Comparison of ENCODE assay signal across 39 mouse cellular contexts in the genomic region with DNA sequence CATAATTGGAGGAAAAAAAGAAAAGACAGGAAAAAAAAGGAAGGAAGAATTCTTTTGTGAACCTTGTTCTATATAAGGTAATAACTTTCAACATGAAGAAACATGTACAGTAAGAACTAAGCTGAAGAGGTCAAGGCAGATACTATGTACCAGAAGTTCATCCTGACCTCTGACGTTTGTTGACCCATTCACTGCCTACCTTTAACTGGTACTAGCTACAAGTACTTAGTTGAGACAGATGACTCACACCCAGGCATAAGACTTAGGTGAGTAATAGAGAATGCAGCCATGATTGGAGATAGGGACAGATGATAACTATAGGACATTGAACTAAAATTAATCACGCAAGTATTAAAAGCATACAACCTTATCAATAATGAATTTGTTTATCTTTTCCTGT. TPM values are rescaled to one million over a fixed set of nuclear protein-coding genes. Genes with fewer than 3 reads are reported as not detected.
"Had no signal": no experiment of that assay in that cellular context is flagged by ENCODE, and none has a peak within 500 bp of the region (broad histone marks: within the 10 kb centered on the region; RNA-seq: fewer than 3 reads in every experiment).

No protein-coding gene starts in this region.

- H3K4me2 ChIP-seq: heart, embryonic 11.5 days; heart, embryonic 12.5 days; heart, embryonic 13.5 days; heart, embryonic 15.5 days; hindbrain, embryonic 12.5 days; hindbrain, embryonic 13.5 days; hindbrain, embryonic 14.5 days; hindbrain, embryonic 15.5 days; kidney, embryonic 15.5 days had no signal

- ATAC-seq: hindbrain, embryonic 16.5 days; hindbrain, postnatal 0 days; inflammation-experienced regulatory T-cells, adult 6 months; intestine, embryonic 16.5 days had no signal

- H3K4me3 ChIP-seq: heart, embryonic 12.5 days; heart, embryonic 13.5 days; heart, embryonic 15.5 days; hindbrain, embryonic 10.5 days; hindbrain, embryonic 12.5 days; hindbrain, embryonic 13.5 days; hindbrain, embryonic 15.5 days; kidney, embryonic 15.5 days; layer of hippocampus, adult 2 months; left cerebral cortex, adult 2 months had no signal

- H3K27me3 ChIP-seq: heart, embryonic 12.5 days; heart, embryonic 13.5 days; heart, embryonic 15.5 days; hindbrain, embryonic 12.5 days; hindbrain, embryonic 13.5 days; hindbrain, embryonic 15.5 days; kidney, embryonic 15.5 days had no signal

- DNase-seq: heart, postnatal 10 days; heart, postnatal 14 days; heart, postnatal 36 days; heart, postnatal 4 days; kidney, adult 11 months; kidney, adult 18-20 months; kidney, adult 2 months; kidney, adult 8-10 months; kidney, adult 9 months; kidney, postnatal 10 days; kidney, postnatal 14 days; kidney, postnatal 25 days; kidney, postnatal 36 days; kidney, postnatal 4 days; layer of hippocampus, adult 9-11 months; layer of hippocampus, postnatal 36 days had no signal

- H3K36me3 ChIP-seq: heart, embryonic 12.5 days; heart, embryonic 13.5 days; heart, embryonic 15.5 days; hindbrain, embryonic 10.5 days; hindbrain, embryonic 12.5 days; hindbrain, embryonic 13.5 days; hindbrain, embryonic 15.5 days; kidney, embryonic 15.5 days had no signal

- H3K27ac ChIP-seq: heart, embryonic 13.5 days; heart, embryonic 15.5 days; hindbrain, embryonic 10.5 days; hindbrain, embryonic 12.5 days; hindbrain, embryonic 13.5 days; hindbrain, embryonic 14.5 days; hindbrain, embryonic 15.5 days; hindbrain, postnatal 0 days; kidney, embryonic 15.5 days; kidney, postnatal 0 days; layer of hippocampus, adult 2 months; left cerebral cortex, adult 2 months had no signal

- H3K9me3 ChIP-seq: heart, embryonic 13.5 days; heart, embryonic 15.5 days; hindbrain, embryonic 13.5 days; hindbrain, embryonic 15.5 days; kidney, embryonic 15.5 days had no signal

- H3K4me1 ChIP-seq: heart, embryonic 12.5 days; heart, embryonic 13.5 days; heart, embryonic 15.5 days; hindbrain, embryonic 10.5 days; hindbrain, embryonic 12.5 days; hindbrain, embryonic 13.5 days; hindbrain, embryonic 15.5 days; kidney, embryonic 15.5 days had no signal

- H3K9ac ChIP-seq: heart, embryonic 12.5 days; heart, embryonic 13.5 days; heart, embryonic 15.5 days; hindbrain, embryonic 12.5 days; hindbrain, embryonic 13.5 days; hindbrain, embryonic 14.5 days; hindbrain, embryonic 15.5 days; kidney, embryonic 15.5 days had no signal

RNA-seq across cellular contexts. Expression of gene Cyp3a13, which starts 15.1 kb away (rescaled TPM):
- polyA plus RNA-seq: heart, embryonic 13.5 days; heart, embryonic 14.5 days; heart, embryonic 15.5 days; hindbrain, embryonic 10.5 days; hindbrain, embryonic 11.5 days; hindbrain, embryonic 12.5 days; hindbrain, embryonic 13.5 days; hindbrain, embryonic 14.5 days; hindbrain, embryonic 15.5 days; hindbrain, embryonic 16.5 days; inflammation-experienced regulatory T-cells, adult 6 months; kidney, embryonic 14.5 days had no signal

RNA-seq across cellular contexts. Expression of gene Gjc3, which starts 26.4 kb away (rescaled TPM):
- polyA plus RNA-seq: heart, embryonic 11.5 days; heart, embryonic 15.5 days; inflammation-experienced regulatory T-cells, adult 6 months; kidney, embryonic 14.5 days; kidney, embryonic 15.5 days had no signal

RNA-seq across cellular contexts. Expression of gene Azgp1, which starts 44.8 kb away (rescaled TPM):
- polyA plus RNA-seq: heart, embryonic 11.5 days; heart, embryonic 12.5 days; heart, embryonic 13.5 days; heart, embryonic 14.5 days; heart, embryonic 16.5 days; hindbrain, embryonic 10.5 days; hindbrain, embryonic 11.5 days; hindbrain, embryonic 12.5 days; hindbrain, embryonic 13.5 days; hindbrain, embryonic 14.5 days; hindbrain, embryonic 15.5 days; hindbrain, embryonic 16.5 days; hindbrain, postnatal 0 days; inflammation-experienced regulatory T-cells, adult 6 months; intestine, embryonic 14.5 days; kidney, embryonic 14.5 days; kidney, embryonic 15.5 days; kidney, embryonic 16.5 days had no signal
